Mouse (Mus musculus) hindbrain, embryonic 10.5 days (tissue): ENCODE data around the gene Fgfr1op. TPM values are rescaled to one million over a fixed set of nuclear protein-coding genes. Genes with fewer than 3 reads are reported as not detected.
"Not testable (repeated sequence)": the region's sequence is repeated elsewhere in the genome, so short reads cannot be mapped to it uniquely, and the experiment has no call there.

Source experiments
- DNase-seq: peaks from one replicate; pipeline ENCODE4 v3.0.0-alpha.2; 2017; ENCODE audit warnings: low spot score
- H3K27ac ChIP-seq: fragments of 300-500 bp; sonication (generic); 2 replicates; pipeline ENCODE4 v1.5.1; 2016; ENCODE audit warnings: mild to moderate bottlenecking, moderate library complexity
- H3K27me3 ChIP-seq: fragments of 300-500 bp; sonication (generic); 2 replicates; pipeline ENCODE4 v1.6.1; 2016; ENCODE audit warnings: mild to moderate bottlenecking; ENCODE audit not compliant: poor library complexity, insufficient read depth, severe bottlenecking
- H3K36me3 ChIP-seq: fragments of 300-500 bp; sonication (generic); 2 replicates; pipeline ENCODE4 v1.6.1; 2016; ENCODE audit warnings: mild to moderate bottlenecking, moderate library complexity
- H3K4me1 ChIP-seq: fragments of 300-500 bp; sonication (generic); replicated peaks from 2 replicates; pipeline ENCODE4 v1.6.1; 2016; ENCODE audit warnings: mild to moderate bottlenecking
- H3K4me3 ChIP-seq: fragments of 300-500 bp; sonication (generic); 2 replicates; pipeline ENCODE4 v1.5.1; 2016; ENCODE audit warnings: mild to moderate bottlenecking, moderate library complexity
- H3K9me3 ChIP-seq: fragments of 300-500 bp; sonication (generic); 2 replicates; pipeline ENCODE4 v1.6.1; 2016; ENCODE audit warnings: mild to moderate bottlenecking, moderate library complexity
- WGBS: fragments of 180-500 bp; shearing (Covaris S2); methylation state at CpG from one replicate; pipeline ENCODE4 v1.1.7; 2016; 5-methylcytosine and 5-hydroxymethylcytosine counted together
- polyA plus RNA-seq: library from polyadenylated mRNA; unstranded; fragments of >200 nt; fragmentation: Nextera tagmentation; extraction: Ambion mirVana; gene quantifications from 2 replicates; pipeline ENCODE4 v1.2.1, GENCODE M21; 2016

The Fgfr1op gene
- polyA plus RNA-seq, result 40.5 and 43.6 TPM in 2 replicates

DNA sequence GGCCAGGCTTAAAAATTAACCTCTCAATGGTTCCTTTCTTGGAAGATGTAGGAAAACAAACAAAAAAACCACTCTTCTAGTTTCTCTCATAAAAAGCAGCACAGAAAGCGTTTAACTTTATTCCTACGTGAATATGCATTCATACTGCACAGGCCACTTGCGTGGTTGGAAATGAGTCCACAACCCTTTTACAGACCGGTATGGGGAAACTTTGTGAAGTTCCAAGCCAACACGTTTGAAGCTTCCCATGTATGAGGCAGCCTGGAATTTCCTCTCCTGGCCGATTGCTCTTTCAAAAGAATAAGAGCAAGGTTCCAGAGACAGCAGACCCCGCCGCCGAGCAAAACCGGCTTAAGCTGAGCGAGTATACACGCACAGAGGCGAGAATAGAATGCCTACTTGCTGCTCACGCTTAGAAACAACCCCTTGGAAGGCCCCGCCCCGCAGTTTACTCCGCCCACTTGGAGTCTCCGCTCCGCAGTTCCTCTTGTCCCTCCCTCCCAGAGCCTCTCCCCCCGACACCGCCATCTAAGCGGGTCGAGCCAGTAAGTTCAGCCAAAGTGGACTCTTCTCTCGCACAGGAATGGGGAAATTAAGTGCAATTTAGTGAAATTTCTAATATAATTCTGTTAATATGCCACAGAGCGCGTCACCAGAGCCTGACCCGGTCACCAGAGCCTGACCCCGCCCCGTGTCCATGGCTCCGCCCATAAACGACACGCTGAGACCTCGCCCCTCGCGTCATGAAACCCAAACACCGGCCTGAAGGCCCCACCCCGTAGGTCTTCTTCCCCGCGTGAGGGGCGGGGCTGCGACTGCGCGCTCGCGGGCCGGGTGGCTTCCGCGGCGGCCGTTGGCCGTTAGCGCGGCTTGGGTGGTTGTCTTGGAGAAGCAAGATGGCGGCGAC lies at the start of gene Fgfr1op:
Gene Fgfr1op (plus strand): TSS at position 801 of the 907 bp plus-strand sequence.
- not testable (repeated sequence) for H3K9me3 ChIP-seq, H3K27me3 ChIP-seq, H3K4me1 ChIP-seq
- DNase-seq, result peak; percentile 18
- 2% methylated on average over 20 of the region's 55 CpGs for WGBS
- H3K4me3 ChIP-seq, result peak within 1 kb of the TSS; percentile 59
- H3K27ac ChIP-seq, result peak within 1 kb of the TSS; percentile 86
- H3K36me3 ChIP-seq, result peaks cover 15% of the 10 kb centered on the region

GRCm38 (mm10) chr17:8116378-8116777 lies 48.9 kb upstream of the Fgfr1op start:
- H3K4me1 ChIP-seq, H3K27ac ChIP-seq, H3K9me3 ChIP-seq, DNase-seq, H3K4me3 ChIP-seq, H3K36me3 ChIP-seq, H3K27me3 ChIP-seq: not testable (repeated sequence)
- WGBS, result 76% methylated on average over 8 of the region's 11 CpGs

GRCm38 (mm10) chr17:8116928-8117327 lies 48.4 kb upstream of the Fgfr1op start:
- H3K27ac ChIP-seq, H3K36me3 ChIP-seq, H3K4me3 ChIP-seq, H3K4me1 ChIP-seq, DNase-seq, H3K27me3 ChIP-seq, H3K9me3 ChIP-seq: not testable (repeated sequence)
- WGBS, result no CpG with 5 or more reads among the region's 6 CpGs

DNA sequence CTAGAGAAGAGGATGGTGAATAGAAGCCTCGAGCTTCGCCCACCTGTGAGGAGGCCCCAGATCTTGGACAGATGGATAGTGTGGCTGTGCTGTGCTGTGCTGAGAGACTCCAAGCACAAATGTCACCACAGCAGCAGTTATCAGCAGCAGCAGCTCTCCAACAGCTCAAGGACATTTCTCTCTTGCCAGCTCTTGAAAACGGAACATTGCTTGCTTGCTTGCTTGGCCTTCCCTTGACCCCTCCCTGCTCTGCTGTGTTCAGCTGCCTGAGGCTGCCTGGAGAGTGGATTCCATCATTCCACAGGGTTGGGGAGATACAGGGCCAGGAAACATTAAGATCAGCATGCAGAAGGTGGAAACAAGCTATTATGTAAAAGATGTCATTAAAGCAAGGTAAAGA lies 42.3 kb upstream of the Fgfr1op start:
- H3K27ac ChIP-seq, H3K4me3 ChIP-seq, H3K9me3 ChIP-seq, H3K4me1 ChIP-seq, H3K36me3 ChIP-seq, H3K27me3 ChIP-seq, DNase-seq: not testable (repeated sequence)
- WGBS, result no CpG with 5 or more reads among the region's 3 CpGs

- H3K27ac ChIP-seq, H3K9me3 ChIP-seq, H3K4me3 ChIP-seq, H3K4me1 ChIP-seq, H3K27me3 ChIP-seq, H3K36me3 ChIP-seq, DNase-seq: not testable (repeated sequence)
- 90% methylated on average over 4 of the region's 6 CpGs for WGBS
Observed at GRCm38 (mm10) chr17:8124586-8124985, 40.7 kb upstream of the Fgfr1op start.

DNA sequence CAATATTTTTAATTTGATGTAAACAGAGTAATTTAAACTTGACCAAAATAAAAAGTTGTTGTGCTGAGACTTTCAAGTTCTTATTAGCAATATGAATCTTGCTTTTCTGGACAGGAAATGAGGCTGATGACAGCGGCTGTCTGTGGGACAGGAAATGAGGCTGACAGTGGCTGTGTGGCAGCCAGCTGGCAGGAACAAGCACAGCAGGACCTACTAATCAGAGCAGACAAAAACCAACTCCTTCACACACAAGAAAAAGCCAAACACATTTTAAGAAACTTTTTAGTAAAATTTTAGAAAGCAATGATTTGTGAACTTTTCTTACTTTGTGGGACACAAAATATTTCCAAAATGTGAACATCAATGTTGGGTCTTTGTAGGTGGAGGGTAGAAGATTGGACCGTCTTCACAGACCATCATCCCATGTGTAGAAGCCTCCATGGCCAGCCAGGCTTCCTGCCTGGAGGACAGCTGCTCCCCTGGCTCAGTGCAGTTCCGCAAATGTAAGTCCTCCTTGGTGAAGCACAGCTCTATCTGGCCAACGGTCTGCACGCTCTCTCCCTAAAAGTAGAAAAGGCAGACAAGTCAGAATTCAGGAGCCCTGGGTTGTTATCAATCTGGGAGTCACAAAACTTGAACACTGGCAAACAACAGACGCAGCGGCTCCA lies 36.8 kb upstream of the Fgfr1op start:
- H3K4me1 ChIP-seq, H3K9me3 ChIP-seq, H3K4me3 ChIP-seq, DNase-seq, H3K27me3 ChIP-seq, H3K27ac ChIP-seq, H3K36me3 ChIP-seq: not testable (repeated sequence)
- 88% methylated on average over 1 of the region's 7 CpGs for WGBS

- not testable (repeated sequence) for H3K9me3 ChIP-seq, H3K27ac ChIP-seq, H3K4me3 ChIP-seq, DNase-seq, H3K4me1 ChIP-seq, H3K27me3 ChIP-seq, H3K36me3 ChIP-seq
- 91% methylated on average over 9 of the region's 9 CpGs for WGBS
Observed at GRCm38 (mm10) chr17:8129578-8129977, 35.7 kb upstream of the Fgfr1op start.

DNA sequence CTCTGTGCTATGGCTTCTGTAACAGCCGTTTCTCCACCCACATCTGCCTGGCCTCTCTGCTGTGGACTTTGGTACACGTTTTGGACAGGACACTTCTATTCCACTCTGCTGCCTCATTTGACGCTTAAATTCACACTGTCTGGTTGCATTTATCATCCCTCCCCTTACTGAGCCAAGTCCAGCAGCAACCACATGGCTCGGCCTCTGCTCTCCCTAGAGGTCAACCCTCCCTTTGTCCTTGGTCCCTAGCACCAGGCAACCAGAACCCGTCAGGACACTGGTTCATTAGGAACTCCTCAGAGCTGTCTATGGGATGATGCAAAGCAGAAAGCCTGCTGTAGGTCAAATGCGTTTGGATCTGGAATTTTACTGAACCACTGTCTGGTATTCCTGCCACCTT lies 34.5 kb upstream of the Fgfr1op start:
- not testable (repeated sequence) for H3K4me1 ChIP-seq, H3K4me3 ChIP-seq, DNase-seq, H3K9me3 ChIP-seq, H3K27me3 ChIP-seq, H3K27ac ChIP-seq, H3K36me3 ChIP-seq
- no CpG with 5 or more reads among the region's 6 CpGs for WGBS

- H3K27ac ChIP-seq, DNase-seq, H3K36me3 ChIP-seq, H3K9me3 ChIP-seq, H3K27me3 ChIP-seq, H3K4me3 ChIP-seq, H3K4me1 ChIP-seq: not testable (repeated sequence)
- WGBS, result 98% methylated on average over 5 of the region's 5 CpGs
Observed at GRCm38 (mm10) chr17:8138116-8138515, 27.2 kb upstream of the Fgfr1op start.

- not testable (repeated sequence) for H3K4me1 ChIP-seq, H3K27ac ChIP-seq, H3K36me3 ChIP-seq, H3K4me3 ChIP-seq, DNase-seq, H3K27me3 ChIP-seq, H3K9me3 ChIP-seq
- 83% methylated on average over 3 of the region's 3 CpGs for WGBS
Observed at GRCm38 (mm10) chr17:8140210-8140609, 25.1 kb upstream of the Fgfr1op start.

DNA sequence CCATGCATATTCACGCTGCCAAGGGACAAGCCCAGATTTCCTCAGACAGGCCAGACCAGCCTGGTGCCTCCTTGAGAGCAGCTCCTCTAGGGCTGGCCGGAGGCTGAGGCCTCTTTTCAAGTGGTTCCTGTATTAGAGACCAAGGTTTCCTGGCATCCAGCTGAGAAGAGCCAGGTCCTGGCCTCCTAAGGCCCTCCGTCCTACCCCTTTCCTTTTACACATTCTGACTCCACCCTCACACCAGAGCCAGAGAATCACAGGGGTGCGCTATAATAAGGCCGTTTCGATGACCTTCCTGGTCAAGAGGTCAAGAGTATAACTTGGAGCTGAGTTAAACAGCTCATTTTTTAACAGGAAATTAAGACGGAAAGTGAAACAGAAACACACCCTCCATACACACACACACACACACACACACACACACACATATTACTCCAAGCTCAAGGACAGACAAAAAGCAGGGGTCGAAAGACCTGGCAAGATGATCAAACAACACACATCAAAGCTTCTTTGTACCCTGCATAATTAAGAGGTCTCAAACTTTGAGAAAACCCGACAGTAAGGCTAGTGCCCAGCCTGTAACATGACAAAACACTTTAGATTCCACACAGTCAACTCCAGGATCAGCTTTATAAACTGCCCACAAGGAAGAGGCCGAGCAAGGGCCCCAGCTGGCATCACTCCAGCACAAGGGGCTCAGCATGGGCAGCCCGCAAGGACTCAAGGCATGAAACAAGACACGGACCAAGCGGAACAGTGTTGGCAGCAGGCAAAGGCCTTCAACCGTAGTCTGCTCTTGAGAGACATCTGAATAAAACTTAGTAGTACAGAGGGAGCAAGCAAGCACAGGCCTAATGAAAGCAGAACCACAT lies 21.3 kb upstream of the Fgfr1op start:
- not testable (repeated sequence) for H3K27me3 ChIP-seq, DNase-seq, H3K27ac ChIP-seq, H3K4me3 ChIP-seq, H3K9me3 ChIP-seq, H3K36me3 ChIP-seq, H3K4me1 ChIP-seq
- 68% methylated on average over 13 of the region's 14 CpGs for WGBS

DNA sequence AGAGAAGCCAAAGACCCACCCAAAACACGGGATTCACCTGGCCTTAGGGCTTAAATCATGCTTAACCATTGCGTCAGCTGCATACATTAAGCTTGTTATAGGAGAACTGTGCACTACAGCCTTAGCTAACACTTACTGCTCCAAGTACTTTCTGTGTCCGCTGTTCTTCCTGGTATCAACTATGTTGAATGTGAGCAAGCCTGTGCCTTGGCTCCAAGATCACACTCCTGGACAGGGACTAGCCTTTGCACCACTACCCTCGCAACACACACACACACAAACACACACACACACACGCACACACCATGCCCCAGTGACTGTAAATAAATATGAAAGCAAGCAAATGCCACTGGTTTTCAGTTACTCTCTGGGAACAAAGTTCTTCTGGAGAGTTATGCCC lies 18.4 kb upstream of the Fgfr1op start:
- H3K4me1 ChIP-seq, DNase-seq, H3K36me3 ChIP-seq, H3K9me3 ChIP-seq, H3K27me3 ChIP-seq, H3K27ac ChIP-seq: not testable (repeated sequence)
- WGBS, result 25% methylated on average over 5 of the region's 5 CpGs
- H3K4me3 ChIP-seq, result peak overlapping the region; percentile 56
